Mouse (Mus musculus) left cerebral cortex, adult 18-20 months (tissue): ENCODE measurements around the gene Igf2bp3. TPM values are rescaled to one million over a fixed set of nuclear protein-coding genes. Genes with fewer than 3 reads are reported as not detected.

Source experiments
- DNase-seq, 2 experiments: peaks; one replicate each; pipeline ENCODE4 v3.0.0; 2021 to 2022; ENCODE audit warnings: low spot score in 2 of 2, mixed read lengths in 1 of 2
- total RNA-seq, 2 experiments: library from RNA; stranded (reverse); gene quantifications; 2 replicates each; pipeline ENCODE4 v1.2.3; 2021

The Igf2bp3 gene
- total RNA-seq, 2 experiments from 2014 or later: not detected

GRCm38 (mm10) chr6:49219001-49219560, 4.3 kb upstream of the Igf2bp3 start:
- no peak for DNase-seq

- no peak for DNase-seq
Observed at GRCm38 (mm10) chr6:49218275-49218802, 3.6 kb upstream of the Igf2bp3 start.

GRCm38 (mm10) chr6:49217581-49218274, 3.0 kb upstream of the Igf2bp3 start:
- DNase-seq: no peak

- DNase-seq: no peak
Observed at GRCm38 (mm10) chr6:49216811-49217542, 2.2 kb upstream of the Igf2bp3 start.

GRCm38 (mm10) chr6:49215748-49216585, 1.2 kb upstream of the Igf2bp3 start:
- no peak for DNase-seq

GRCm38 (mm10) chr6:49214086-49214927, 450 bp downstream of the Igf2bp3 start:
- DNase-seq: no peak

DNA sequence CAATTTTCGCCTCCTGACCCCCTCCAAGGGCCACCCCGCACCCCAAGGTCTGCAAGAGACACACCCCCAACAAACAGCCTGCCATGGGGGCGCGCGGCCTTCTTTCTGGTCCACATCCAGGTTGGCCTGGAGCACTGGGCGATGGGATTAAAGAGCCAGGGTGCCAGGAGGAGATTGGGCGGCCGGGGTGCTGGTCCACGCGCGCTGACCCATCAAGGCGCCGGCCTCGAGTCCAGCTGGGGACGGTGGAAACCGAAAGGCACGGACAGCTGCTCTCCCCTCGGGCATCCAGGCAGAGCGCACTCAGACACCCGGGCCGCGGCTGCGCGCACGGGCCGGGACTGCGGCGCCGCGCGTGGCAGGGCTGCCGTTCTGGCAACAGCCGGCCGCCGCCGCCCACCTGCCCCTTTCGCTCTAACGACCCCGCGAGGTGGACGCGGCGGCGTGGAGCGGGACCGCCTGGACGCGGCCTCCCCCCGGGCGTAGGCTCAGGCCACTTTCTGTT, 1.1 kb downstream of the Igf2bp3 start:
- no peak for DNase-seq

GRCm38 (mm10) chr6:49212931-49213580, 1.7 kb downstream of the Igf2bp3 start:
- DNase-seq: no peak

GRCm38 (mm10) chr6:49212141-49212540, 2.6 kb downstream of the Igf2bp3 start:
- DNase-seq: no peak

DNA sequence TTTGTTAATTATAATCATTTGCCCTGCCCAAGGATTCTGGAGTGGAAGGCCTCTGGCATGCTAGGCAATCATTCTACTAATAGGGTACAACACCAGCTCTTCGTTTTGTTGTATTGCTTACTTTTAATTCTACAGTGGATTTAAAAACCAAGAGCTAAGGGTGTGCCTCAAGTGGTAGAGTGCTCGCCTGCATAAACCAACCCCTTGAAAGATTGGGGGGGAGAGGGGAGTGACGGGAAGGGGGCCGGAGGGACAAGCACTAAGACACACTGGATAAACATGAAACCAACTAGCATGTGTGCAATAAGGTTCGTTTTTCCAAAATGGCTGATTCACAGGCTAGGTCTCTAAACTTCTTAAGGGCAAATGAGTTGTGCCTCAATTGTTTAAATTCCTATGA, 3.2 kb downstream of the Igf2bp3 start:
- DNase-seq: no peak

- DNase-seq: no peak
Observed at GRCm38 (mm10) chr6:49209881-49210854, 4.6 kb downstream of the Igf2bp3 start.

GRCm38 (mm10) chr6:49208935-49209334, 5.8 kb downstream of the Igf2bp3 start:
- DNase-seq: no peak

DNA sequence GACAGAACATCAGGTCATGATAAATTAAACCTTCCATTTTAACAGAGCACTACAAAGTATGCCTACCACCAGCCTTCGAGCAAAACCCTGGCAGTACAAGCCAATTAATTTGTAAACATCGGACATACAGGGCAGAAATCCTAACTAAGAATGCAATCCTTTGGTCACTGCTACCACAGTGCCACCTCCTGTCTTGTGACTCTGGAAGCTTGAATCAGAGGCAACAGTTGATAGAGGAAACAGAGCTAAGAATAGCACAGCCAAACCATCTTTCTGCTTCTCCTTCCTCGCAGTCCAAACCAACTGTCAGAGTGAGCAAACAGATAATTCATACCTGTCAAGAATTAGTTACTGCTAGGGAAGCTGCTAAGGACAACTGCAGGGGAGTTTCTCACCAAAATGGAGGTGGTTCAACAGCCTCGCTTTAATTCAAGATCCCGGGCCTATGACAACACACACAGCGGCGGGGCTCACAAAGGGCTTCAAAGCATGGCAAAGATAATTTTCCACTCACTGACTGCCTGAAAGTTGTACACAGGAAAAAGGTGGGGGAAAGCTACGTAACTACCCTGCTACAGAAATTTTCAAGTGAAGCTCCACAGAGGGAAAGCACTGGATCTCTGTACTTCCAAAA, 6.3 kb downstream of the Igf2bp3 start:
- no peak for DNase-seq

DNA sequence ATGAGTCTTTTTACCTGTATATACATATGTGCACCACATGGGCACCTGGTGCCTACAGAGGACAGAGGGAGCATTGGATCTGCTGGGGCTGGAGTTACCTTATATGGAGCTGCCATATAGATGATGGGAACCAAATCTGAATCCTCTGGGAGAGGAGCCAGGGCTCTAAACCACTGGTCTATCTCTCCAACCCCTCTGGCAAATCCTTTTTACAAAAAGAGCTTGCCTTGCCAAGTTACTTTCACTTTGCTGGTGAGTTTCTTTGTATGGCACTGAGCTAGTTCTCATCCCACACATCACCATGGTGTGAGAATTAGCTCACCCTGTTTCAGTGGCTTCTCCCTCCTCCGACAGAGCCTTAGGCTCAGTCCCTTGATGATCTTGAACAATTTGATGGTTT, 8.3 kb downstream of the Igf2bp3 start:
- DNase-seq: no peak

DNA sequence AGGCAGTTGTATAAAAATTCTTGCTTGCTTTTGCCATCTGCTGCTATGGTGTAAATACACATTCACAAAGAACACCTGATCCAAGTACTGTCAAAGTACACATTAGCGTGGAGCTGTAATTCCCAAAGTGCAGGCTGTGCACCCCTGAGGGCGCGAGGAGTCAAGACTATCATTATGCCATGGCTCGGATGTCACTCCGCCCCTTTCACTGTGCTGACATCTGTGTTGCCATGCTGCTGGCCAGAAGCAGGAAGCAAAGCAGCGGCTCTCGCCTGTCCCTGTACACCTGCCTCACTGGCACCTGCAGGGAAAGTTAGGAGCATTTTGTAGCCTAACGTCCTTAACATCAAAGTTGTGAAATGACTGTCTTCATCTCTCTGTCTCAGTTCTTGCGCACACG, 19.6 kb downstream of the Igf2bp3 start:
- DNase-seq: no peak

DNA sequence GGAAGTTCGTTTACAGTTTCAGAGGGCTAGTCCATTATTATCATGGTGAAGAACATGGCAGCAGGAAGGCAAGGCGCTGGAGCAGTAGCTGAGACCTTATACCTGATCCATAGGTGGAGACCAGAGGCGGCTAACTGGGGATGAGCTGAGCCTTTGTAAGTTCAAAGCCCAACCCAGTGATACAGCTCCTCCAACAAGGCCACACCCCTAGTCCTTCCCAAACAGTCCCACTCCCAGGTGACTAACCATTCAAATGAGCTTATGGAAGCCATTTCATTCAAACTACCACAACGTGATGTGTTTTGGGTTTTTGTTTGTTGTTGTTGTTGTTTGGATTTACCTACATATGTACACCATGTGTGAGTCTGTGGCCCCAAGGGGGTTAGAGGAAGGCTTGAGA, 20.2 kb downstream of the Igf2bp3 start:
- DNase-seq: no peak

DNA sequence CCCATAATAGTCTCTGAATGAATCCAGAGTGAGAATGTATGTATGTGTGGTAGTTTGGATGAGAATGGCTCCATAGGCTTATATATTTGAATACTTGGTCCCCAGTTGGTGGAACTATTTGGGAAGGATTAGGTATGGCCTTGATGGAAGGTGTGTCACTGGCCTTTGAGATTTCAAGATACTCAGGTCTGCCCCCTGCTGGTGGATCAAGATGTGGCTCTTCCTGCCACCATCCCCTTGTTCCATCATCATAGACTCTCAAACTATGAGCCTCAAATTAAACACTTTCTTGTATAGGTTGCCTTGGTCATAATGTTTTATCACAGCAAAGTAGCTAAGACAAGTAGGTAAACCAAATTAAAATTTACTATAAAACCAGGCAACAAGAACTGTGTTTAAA, 25.4 kb downstream of the Igf2bp3 start:
- DNase-seq: peak in 1 of 2 experiments; percentile 18

DNA sequence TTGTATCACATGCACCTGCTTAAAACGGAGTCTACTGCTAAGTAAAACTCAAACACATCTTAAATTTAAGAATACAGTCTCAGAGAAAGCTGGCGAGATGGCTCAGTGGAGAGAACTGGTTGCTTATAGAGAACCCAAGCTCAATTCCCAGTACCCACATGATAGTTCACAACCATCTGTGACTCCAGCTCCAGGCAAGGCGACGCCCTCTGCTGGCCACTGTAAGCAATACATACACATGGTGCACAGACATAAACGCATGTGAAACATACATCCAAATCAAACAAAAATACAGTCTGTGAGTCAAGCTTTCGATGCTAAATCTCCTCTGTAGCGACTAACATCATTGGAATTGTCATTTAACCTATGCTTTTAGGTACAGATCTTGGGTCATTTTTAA, 27.5 kb downstream of the Igf2bp3 start:
- no peak for DNase-seq
